Mouse (Mus musculus): ENCODE results near the gene Tgtp2.
"Not testable (repeated sequence)": the region's sequence is repeated elsewhere in the genome, so short reads cannot be mapped to it uniquely, and the experiment has no call there.

GRCm38 (mm10) chr11:49063713-49064469 is at the start of gene Tgtp2:
- not testable (repeated sequence) for TF ChIP-seq CTCF (IDR thresholded peaks at IDR 0.05; ENCODE audit: low read depth); EP300 (optimal IDR thresholded peaks at IDR 0.05)

Measured in stomach, postnatal 0 days (tissue).